Mouse (Mus musculus) kidney, adult 11 months (tissue): ENCODE measurements around the gene Ms4a15.

Experiments
- DNase-seq: peaks from one replicate; pipeline ENCODE4 v3.0.0; 2022

The Ms4a15 gene

GRCm38 (mm10) chr19:10993150-10993549 is at the start of gene Ms4a15:
Gene Ms4a15, minus strand, starts transcription at chr19:10993250.
- DNase-seq: no peak

DNA sequence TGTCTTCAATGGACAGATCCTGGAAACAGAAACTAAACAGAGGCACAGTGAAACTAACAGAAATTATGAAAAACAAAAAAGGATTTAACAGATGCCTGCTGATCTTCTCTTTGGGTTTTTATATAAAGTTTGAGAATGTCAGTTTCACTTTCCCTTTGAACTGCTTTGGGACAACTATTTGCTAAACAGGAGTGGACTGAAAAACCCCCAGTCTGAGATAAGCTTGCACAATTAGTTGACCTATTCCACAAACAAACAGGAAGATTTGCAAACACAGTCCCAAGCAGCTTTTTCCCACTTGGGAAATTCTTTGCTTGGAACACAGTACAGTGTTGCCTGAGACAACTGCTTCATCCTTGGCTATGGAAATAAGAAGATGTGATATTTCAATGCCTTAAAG is 44.5 kb upstream of the Ms4a15 start:
- DNase-seq: no peak

- no peak for DNase-seq
Observed at GRCm38 (mm10) chr19:11022382-11022781, 29.3 kb upstream of the Ms4a15 start.

DNA sequence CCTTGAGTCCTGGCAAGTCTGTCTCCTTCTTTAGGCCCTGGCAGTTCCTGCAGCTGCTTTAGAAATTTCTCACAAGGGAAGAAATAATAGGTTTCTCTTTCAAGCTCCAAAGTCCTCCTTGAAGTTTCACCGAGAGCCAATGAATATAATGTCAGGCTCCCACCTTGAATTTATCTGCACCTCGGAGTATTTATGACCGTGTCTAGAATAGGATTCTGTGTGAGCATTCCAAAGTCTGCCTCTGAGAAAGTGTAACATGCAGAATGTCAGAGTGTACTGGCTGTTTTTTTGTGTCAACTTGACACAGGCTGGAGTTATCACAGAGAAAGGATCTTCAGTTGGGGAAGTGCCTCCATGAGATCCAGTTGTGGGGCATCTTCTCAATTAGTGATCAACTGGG is 24.8 kb upstream of the Ms4a15 start, which contains the start of gene Ms4a18:
Gene Ms4a18 (minus strand): TSS at position 141 of the 400 bp plus-strand sequence.
- no peak for DNase-seq

DNA sequence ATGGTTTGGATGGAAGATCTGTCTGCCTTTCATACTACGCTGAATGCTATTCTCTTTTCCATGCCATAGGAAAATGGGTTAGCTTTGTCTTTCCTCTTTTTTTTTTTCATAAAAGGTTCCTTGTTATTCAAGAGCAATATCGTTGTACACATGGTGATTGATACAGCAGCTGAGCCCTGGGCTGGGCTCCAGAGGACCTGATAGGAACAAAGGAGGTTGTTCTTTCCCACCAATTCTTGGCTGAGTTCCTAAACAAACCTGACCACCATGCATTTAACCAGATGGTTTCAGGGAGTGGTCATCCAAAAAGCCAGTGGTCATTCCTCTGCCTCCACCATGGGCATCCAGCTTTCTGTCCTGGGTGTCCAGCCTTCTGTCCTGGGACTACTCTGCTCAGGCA is 24.2 kb upstream of the Ms4a15 start:
- no peak for DNase-seq

DNA sequence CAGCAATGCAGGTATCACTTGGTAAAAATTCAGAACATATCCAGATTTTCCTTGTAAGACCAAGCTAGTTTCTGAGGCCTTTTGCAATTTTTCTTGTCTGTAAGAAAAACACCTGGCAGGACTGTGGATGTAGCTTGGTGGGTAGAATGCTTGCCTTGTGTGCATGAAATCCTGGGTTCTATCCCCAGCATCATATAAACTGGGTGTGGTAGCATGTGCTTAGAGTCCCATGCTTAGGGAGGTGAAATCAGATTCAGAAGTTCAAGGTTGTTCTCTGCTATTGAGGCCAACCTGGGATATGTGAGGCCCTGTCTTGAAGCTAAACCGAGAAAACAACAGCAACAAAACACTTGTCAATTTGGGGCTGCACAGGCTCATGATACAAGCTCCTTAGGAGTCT is 22.9 kb upstream of the Ms4a15 start:
- no peak for DNase-seq

DNA sequence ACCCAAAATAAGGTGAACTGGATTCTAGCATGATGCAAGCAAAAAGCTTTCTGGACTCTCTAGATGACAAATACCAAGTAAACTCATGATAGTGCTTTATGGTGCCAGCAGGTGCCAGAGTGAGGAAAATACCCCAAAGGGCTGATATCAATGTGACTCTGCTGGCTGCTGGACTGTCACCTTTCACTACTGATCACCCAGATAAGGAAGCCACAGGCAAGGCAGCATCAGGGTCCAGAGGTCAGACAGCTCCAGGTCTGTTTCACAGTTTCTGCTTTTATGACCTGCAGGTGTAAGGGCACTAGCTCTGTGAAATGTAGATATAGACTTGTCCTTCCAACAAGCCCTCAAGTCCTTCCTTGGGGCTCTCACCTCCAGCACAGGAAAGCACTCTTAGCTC is 22.4 kb upstream of the Ms4a15 start:
- no peak for DNase-seq

DNA sequence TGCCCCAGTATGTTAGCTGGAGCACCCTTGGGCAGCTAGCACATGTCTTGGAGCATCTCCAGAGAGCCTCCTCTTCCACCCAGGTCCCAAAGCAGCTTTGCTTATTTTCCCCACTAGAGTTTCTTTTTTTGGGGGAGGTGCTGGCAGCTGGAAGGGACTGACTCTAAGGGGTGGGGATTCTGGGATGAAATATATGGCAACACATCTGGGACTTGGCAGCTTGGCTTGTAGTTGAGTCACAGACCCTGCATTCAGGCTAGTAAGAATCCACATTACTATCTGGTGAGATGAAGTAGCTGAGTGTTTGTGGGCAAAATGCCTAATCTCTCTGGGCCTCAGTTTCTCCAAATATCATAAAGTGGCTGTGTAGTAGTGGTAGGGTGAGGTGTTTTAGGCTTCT is 1.1 kb downstream of the Ms4a15 start:
- no peak for DNase-seq

DNA sequence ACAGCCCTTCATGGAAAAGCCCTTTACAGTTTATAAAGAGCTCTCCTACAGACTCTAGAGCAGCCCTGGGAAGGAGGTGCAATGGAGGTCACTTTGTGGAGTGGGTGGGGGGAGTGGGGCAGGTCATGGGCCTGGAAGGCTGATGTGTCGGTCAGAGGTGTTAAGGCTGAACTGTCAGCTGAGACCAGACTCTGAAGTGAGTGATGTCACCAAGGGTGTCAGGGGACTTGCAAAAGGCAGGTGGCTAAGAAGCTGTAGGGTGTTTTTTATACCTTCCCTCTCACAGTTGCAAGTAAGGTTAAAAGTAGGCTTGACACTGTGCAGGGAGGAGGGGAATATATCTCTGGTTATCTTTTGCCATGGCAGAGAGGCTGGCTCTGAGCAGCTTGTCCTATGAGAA is 2.3 kb downstream of the Ms4a15 start:
- no peak for DNase-seq

DNA sequence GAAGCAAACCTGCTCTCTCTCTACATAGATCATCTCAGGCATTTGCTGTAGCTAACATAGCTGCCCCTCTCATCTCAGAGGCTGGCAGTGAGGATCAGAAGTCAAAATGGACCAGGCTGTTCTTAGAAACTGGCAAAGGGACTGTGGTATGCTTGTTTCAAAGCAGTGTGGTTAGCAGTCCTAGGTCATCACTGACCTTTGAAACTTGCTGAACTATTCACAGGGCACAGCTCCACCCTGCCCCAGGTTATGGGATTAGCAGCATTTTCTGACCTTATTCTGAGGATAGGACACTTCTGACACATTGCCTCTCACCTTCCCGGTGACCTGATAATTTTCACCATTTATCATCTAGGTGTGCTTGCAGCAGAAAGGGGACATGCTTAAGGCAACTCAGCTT is 4.5 kb downstream of the Ms4a15 start:
- DNase-seq: no peak

DNA sequence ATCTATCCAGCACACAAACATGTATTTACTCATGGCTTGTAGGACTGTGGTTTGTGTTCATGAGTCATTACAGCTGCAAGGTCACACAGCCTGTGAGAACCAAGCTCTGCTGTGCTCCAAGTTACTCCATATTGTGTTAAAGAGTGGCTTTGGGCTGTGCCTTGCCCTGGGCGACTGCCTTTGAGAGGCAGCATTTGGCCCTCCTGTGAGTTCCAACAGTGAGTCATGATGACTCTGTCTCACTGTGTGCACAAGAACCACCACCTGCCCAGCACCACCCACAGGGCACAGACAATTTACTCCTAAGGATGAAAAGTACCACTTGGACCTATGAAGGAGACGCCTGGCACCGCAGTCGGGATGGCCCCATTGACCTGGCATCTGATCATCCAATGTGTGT is 7.2 kb downstream of the Ms4a15 start:
- no peak for DNase-seq

DNA sequence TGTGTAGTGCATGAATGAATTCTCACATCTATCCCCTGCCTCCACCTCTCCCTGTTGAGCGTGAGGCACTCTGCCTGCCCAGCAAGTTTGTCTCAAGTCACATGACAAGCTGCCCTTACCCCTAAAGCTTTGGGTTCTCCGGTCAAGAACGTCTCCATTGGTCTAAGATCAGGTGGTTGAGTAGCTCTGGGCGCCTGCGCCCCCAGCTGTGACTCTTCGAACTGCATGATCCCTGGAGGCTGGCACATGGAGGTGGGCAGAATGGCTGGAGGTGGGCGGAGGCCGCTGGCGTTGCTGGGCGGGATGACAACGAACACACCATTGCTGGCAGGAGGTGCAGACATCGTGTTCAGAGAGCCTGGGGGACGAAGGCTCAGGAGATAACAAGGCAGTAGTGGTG is 8.5 kb downstream of the Ms4a15 start:
- DNase-seq: no peak

GRCm38 (mm10) chr19:10983146-10983545 is 9.9 kb downstream of the Ms4a15 start:
- DNase-seq: no peak

DNA sequence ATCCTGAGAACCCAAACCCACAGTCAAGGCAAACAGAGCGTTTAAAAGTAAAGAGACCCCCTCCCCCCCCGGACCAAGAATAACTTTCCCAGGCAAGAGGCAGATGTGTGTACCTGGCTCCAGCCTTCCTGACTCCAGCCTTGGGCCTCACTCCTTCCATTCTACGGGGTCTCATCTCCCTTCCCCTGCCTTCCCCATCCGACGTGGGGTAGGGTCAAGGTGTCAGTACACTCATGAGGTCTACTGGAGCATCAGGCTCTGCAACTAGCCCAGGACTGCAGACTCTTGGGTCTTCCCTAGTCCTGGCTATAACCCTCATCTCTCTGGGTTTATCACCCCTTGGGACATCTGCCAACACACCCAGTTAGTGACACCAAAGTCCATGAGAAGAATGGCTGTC is 12.8 kb downstream of the Ms4a15 start:
- no peak for DNase-seq

DNA sequence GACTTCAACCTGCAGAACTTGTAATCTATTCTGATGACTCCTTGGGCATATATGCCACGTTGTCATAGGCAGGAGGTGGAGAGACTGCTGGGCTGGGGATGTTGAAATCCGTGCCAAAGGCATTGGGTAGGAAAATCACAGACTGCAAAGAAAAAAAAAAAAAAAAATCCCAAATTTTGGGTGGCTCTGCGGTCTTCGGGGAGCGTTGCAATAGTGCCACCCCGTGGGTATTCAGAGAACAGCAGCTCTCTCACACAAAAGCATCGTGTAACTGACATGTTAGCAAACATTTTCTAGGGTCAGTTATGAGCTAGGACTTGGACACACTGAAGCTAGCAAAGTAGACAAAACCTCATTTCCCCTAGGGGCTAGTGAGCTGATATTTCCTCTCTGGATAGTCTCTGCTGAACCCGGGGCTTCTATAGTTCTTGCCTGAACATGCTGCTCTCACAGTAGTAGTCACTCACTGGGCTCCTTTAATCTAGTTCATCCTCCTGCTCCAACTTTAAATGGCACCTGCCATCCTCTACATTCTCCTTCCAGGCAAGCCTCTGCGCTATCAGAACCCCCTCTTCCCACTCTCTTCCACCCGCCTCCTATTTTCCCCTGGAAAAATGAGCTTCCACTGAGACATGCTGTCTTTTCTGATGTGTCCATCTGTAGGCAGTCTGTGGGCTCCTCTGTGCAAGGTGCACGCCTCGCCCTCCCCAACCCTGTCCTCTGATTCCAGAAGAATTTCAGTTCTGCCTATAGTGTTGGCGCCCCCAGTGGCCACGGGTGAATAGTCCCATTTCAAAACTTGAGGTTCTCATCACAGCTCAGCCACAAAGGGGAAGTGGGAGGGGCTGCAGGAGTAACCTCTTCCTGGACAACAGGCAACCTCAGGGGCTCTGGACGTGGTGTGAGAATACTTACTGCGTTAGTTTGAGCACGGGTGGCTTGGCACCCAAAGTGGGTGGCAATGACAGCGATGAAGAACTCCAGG is 13.6 kb downstream of the Ms4a15 start:
- peak; percentile 54 for DNase-seq

DNA sequence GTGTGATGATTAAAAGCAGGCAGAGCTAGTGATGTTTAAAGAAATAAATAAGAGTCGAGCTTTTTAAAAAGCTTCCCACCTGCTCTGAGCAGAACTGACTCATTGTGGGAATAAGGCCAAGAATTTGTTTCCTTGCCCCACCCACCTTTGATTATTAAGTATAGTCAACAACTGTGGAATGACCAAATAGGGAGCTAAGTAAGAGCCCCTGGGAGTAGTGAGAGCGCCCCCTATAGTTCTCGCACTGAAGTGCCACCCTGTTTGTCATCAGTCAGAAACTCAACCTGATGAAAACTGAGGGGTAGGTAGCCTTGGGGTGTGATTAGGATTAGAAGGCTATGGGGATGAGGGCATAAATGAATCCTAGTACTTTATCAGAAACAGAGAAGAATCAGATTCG is 16.7 kb downstream of the Ms4a15 start:
- DNase-seq: no peak

DNA sequence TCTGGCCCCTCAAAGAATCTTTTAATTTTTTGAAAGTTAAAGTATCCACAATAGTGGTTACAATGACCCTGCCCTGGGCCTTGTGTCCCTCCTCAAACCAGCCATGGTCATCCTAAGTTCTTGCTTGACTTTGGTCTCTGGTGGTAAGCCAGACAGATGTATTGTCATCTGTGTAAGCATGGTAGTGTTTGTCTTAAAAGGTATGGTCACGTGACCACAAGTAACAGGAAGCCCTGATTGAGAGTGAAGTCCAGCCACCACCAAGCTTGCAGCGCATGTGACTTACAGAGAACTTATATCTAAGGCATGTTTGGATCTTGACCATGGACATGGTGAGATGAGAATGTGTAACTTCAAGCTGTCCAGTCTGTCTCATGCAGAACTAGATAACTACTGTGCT is 17.9 kb downstream of the Ms4a15 start:
- DNase-seq: no peak

DNA sequence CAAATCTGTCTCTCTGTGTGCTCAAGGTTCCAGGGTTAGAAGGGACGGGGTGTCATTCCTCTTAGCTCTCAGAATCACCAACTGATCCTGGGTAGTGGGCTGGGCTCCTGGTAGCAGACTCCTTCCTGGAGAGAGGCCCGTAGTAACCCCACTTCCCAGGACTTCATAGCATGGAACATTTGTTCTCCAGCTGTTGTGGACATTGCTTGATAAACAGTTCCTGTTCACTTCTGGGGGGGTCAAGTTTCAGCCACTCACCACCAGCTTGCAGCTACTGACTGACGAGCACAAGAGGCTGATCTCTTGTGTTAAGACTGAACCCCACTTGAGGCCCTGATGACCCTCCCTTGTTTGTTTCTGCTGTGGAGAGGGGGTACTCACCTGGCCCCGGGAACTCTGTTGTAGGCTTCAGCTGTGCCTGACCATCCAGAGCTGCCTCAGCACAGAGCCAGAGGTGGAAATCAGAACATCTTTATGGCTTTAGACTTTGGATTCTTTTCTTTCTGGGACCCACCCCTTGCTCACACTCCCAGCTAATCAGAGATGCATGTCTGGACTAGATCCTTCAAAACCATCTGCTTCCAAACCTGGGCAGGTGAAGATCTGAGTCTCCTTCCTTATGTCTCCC is 18.7 kb downstream of the Ms4a15 start, which contains the start of gene Ms4a10:
Gene Ms4a10 (minus strand): TSS at position 433 of the 628 bp plus-strand sequence.
- DNase-seq: no peak

DNA sequence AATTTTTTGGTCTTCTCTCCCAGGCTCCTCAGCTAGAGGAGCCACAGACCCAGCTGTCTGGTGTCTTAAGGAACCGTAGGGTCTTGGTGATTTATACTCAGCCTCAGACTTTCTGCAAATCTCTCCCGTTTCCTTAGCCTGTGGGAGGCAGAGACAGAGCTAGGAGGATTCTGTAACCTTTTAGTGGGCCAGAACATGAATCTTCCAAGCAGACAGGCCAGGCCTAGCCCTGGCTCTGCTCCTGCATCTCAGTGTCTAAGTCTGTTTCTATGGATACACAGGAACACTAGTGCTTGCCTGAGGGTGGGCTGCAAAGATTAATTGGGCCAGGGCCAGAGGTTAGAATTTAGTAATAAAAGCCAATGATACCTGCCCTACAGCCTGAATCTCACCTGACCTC is 19.9 kb downstream of the Ms4a15 start:
- DNase-seq: no peak

- DNase-seq: no peak
Observed at GRCm38 (mm10) chr19:10972660-10973059, 20.4 kb downstream of the Ms4a15 start.

DNA sequence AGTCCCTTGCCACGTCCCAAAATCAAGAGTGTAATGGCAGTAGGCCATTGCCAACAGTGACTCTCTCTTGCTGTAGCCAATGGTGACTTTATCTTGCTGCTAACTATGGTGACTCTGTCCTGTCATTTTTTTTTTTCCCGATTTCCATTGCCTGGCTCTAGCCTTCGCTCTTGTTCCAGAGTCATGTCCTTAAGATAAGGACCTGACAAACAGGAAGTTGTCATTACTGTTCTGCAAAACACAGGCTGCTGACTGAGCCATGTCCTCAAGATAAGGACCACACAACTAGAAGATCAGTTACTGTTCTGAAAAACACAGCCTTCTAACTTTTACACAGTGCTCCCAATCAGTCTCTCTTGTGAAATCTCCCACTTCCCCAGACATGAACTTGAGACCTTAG is 22.6 kb downstream of the Ms4a15 start:
- DNase-seq: no peak

GRCm38 (mm10) chr19:10968578-10968977 is 24.5 kb downstream of the Ms4a15 start:
- DNase-seq: no peak

DNA sequence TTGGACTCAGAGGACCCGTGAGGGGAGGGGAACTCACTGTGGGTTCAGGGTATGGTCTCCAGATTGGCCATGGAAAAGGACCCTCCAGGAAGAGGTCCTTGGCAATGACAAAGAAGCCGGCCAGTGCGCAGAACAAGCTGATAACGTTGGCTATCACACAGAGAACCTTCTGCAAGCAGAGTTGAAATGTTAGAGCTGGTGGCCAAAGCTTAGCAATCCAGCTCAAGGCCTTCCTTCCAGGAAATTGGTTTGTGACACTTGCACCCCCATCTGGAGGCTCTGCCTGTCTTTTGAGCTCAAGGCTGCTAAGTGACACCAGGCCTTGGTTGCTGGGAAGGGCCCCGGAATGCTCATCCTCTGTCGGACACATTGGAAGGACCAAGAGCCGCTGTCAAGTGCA is 27.3 kb downstream of the Ms4a15 start:
- DNase-seq: no peak

GRCm38 (mm10) chr19:10959978-10960346 is 33.1 kb downstream of the Ms4a15 start:
- DNase-seq: no peak
